Mouse (Mus musculus) 3T3-L1 (cell line): Measurements from ENCODE around the gene Pcid2.

Source experiments
- DNase-seq: peaks from one replicate; pipeline ENCODE4 v3.0.0-alpha.2; 2015; ENCODE audit warnings: low read depth, low spot score

The Pcid2 gene

GRCm38 (mm10) chr8:13105087-13105881 lies at the start of gene Pcid2, which contains the start of gene Cul4a:
Gene Pcid2, minus strand, starts transcription at chr8:13105459.
Gene Cul4a, plus strand, starts transcription at chr8:13105621.
- peak; percentile 97 for DNase-seq

- no peak for DNase-seq
These were observed 48.8 kb upstream of the Pcid2 start for GRCm38 (mm10) chr8:13154099-13154498.

- no peak for DNase-seq
These were observed 45.7 kb upstream of the Pcid2 start for GRCm38 (mm10) chr8:13150929-13151328.

- DNase-seq = no peak
These were observed 44.6 kb upstream of the Pcid2 start for GRCm38 (mm10) chr8:13149866-13150265.

GRCm38 (mm10) chr8:13149287-13149686 lies 44.0 kb upstream of the Pcid2 start:
- peak; percentile 29 for DNase-seq

GRCm38 (mm10) chr8:13148476-13148875 lies 43.2 kb upstream of the Pcid2 start:
- peak; percentile 51 for DNase-seq

GRCm38 (mm10) chr8:13141681-13142080 lies 36.4 kb upstream of the Pcid2 start:
- no peak for DNase-seq

GRCm38 (mm10) chr8:13139641-13140182 lies 34.5 kb upstream of the Pcid2 start:
- DNase-seq = no peak

GRCm38 (mm10) chr8:13132220-13132619 lies 27.0 kb upstream of the Pcid2 start:
- DNase-seq = peak; percentile 88

- DNase-seq = no peak
These were observed 19.6 kb upstream of the Pcid2 start for GRCm38 (mm10) chr8:13124897-13125296.

GRCm38 (mm10) chr8:13122887-13123421 lies 17.7 kb upstream of the Pcid2 start:
- no peak for DNase-seq

GRCm38 (mm10) chr8:13120882-13121665 lies 15.8 kb upstream of the Pcid2 start:
- DNase-seq = no peak

GRCm38 (mm10) chr8:13118516-13118915 lies 13.3 kb upstream of the Pcid2 start:
- no peak for DNase-seq

GRCm38 (mm10) chr8:13117096-13117495 lies 11.8 kb upstream of the Pcid2 start:
- no peak for DNase-seq

GRCm38 (mm10) chr8:13113232-13113631 lies 8.0 kb upstream of the Pcid2 start:
- no peak for DNase-seq

GRCm38 (mm10) chr8:13111917-13112316 lies 6.7 kb upstream of the Pcid2 start:
- no peak for DNase-seq

GRCm38 (mm10) chr8:13109416-13109960 lies 4.2 kb upstream of the Pcid2 start:
- no peak for DNase-seq

GRCm38 (mm10) chr8:13108967-13109366 lies 3.7 kb upstream of the Pcid2 start:
- no peak for DNase-seq

GRCm38 (mm10) chr8:13107990-13108638 lies 2.9 kb upstream of the Pcid2 start:
- DNase-seq = peak; percentile 71

GRCm38 (mm10) chr8:13105908-13106551 lies 771 bp upstream of the Pcid2 start:
- DNase-seq = peak; percentile 51

- peak; percentile 92 for DNase-seq
These were observed 570 bp downstream of the Pcid2 start for GRCm38 (mm10) chr8:13104691-13105086.
